Mouse (Mus musculus) neural tube, embryonic 12.5 days (tissue): ENCODE results near the gene Tead2. TPM values are rescaled to one million over a fixed set of nuclear protein-coding genes. Genes with fewer than 3 reads are reported as not detected.
A peak's percentile ranks its signal among the peaks of the same experiment; 100 is the strongest.

ENCODE experiments used
- ATAC-seq: fragments of 200-750 bp; cut with Nextera tagmentation; 2 replicates; pipeline ENCODE4 v1.8.0; 2017; ENCODE audit warnings: low read depth, mild to moderate bottlenecking, moderate TSS enrichment, moderate library complexity; ENCODE audit not compliant: low FRiP score
- H3K27ac ChIP-seq: fragments of 300-500 bp; sonication (generic); 2 replicates; pipeline ENCODE4 v1.5.1; 2016
- H3K27me3 ChIP-seq: fragments of 300-500 bp; sonication (generic); replicated peaks from 2 replicates; pipeline ENCODE4 v1.6.1; 2016; ENCODE audit warnings: mild to moderate bottlenecking
- H3K36me3 ChIP-seq: fragments of 300-500 bp; sonication (generic); 2 replicates; pipeline ENCODE4 v1.6.1; 2016; ENCODE audit warnings: mild to moderate bottlenecking
- H3K4me1 ChIP-seq: fragments of 300-500 bp; sonication (generic); 2 replicates; pipeline ENCODE4 v1.6.1; 2016
- H3K4me2 ChIP-seq: fragments of 300-500 bp; sonication (generic); replicated peaks from 2 replicates; pipeline ENCODE4 v1.6.1; 2016; ENCODE audit warnings: mild to moderate bottlenecking
- H3K4me3 ChIP-seq: fragments of 300-500 bp; sonication (generic); 2 replicates; pipeline ENCODE4 v1.5.1; 2016
- H3K9ac ChIP-seq: fragments of 300-500 bp; sonication (generic); 2 replicates; pipeline ENCODE4 v1.6.1; 2016; ENCODE audit warnings: mild to moderate bottlenecking
- H3K9me3 ChIP-seq: fragments of 300-500 bp; sonication (generic); 2 replicates; pipeline ENCODE4 v1.6.1; 2016; ENCODE audit warnings: mild to moderate bottlenecking
- WGBS: fragments of 180-500 bp; shearing (Covaris S2); methylation state at CpG from one replicate; pipeline ENCODE4 v1.1.7; 2016; 5-methylcytosine and 5-hydroxymethylcytosine counted together
- polyA plus RNA-seq: library from polyadenylated mRNA; unstranded; fragments of >200 nt; fragmentation: Nextera tagmentation; extraction: Ambion mirVana; gene quantifications from 2 replicates; pipeline ENCODE4 v1.2.1, GENCODE M21; 2016

Gene Tead2
- polyA plus RNA-seq, 1 experiment from 2014 or later = 178 TPM

DNA sequence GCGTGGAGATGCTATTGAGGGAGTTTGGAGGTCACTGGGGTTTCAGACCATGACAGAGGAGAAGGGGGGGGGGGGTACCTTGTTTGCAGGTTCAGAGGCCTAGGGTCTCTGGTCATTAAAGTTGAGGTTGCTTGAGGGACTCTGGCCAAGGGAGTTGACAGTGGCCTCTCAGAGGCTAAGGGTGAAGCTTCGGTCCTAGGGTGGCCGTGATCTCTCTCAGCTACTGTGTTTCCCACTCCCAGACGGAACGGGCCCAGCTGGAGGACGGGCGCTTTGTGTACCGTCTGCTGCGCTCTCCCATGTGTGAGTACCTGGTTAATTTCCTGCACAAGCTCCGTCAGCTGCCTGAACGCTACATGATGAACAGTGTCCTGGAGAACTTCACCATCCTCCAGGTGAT is 16.4 kb downstream of the Tead2 start:
- no peak overlapping the region for H3K27ac ChIP-seq
- H3K4me2 ChIP-seq = no peak overlapping the region
- H3K4me1 ChIP-seq = peaks cover 17% of the 10 kb centered on the region
- ATAC-seq = no peak
- no peaks in the 10 kb centered on the region for H3K9me3 ChIP-seq
- 89% methylated on average over 11 of the region's 11 CpGs for WGBS
- no peak overlapping the region for H3K9ac ChIP-seq
- H3K27me3 ChIP-seq = peaks cover 14% of the 10 kb centered on the region; the same call in 1 of the 2 replicates
- no peak overlapping the region for H3K4me3 ChIP-seq
- peaks cover 50% of the 10 kb centered on the region for H3K36me3 ChIP-seq

DNA sequence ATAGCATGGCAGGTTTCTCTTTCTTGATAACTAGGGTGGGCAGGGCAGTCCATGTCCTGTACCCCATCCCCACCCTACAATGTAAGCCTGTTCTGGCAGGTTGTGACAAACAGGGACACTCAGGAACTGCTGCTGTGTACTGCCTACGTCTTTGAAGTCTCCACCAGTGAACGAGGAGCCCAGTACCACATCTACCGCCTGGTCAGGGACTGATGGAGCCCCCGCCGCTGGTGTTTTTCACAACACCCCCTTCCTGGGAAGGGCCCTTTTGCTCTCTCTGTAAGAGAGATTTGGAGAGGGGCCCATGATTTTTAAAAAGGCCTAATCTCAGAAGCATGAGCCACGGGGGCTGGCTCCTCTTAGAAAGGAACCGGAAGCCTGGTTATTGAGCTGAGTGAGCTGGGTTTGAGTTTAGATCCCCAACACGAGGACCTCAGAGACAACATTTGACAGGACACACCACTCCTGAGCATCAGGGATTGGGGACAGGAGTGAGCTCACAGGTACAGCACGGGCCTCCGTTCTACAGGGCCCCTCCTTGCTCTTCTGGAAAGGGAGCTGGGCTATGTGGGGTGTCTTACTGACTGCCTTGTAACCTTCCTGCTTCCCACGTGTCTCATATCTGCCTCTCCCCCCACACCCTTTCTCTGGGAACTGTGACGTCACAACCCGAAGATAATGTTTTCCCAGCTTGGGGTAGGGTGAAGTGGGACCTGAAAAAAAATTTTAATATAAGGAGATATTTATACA is 17.3 kb downstream of the Tead2 start:
- no peak for ATAC-seq
- peaks cover 18% of the 10 kb centered on the region; the same call in 1 of the 2 replicates for H3K27me3 ChIP-seq
- H3K36me3 ChIP-seq = peaks cover 43% of the 10 kb centered on the region
- no peak overlapping the region for H3K4me2 ChIP-seq
- no peak overlapping the region for H3K9ac ChIP-seq
- WGBS = 70% methylated on average over 13 of the region's 13 CpGs
- peaks cover 17% of the 10 kb centered on the region for H3K4me1 ChIP-seq
- H3K27ac ChIP-seq = no peak overlapping the region
- H3K9me3 ChIP-seq = no peaks in the 10 kb centered on the region
- no peak overlapping the region for H3K4me3 ChIP-seq

DNA sequence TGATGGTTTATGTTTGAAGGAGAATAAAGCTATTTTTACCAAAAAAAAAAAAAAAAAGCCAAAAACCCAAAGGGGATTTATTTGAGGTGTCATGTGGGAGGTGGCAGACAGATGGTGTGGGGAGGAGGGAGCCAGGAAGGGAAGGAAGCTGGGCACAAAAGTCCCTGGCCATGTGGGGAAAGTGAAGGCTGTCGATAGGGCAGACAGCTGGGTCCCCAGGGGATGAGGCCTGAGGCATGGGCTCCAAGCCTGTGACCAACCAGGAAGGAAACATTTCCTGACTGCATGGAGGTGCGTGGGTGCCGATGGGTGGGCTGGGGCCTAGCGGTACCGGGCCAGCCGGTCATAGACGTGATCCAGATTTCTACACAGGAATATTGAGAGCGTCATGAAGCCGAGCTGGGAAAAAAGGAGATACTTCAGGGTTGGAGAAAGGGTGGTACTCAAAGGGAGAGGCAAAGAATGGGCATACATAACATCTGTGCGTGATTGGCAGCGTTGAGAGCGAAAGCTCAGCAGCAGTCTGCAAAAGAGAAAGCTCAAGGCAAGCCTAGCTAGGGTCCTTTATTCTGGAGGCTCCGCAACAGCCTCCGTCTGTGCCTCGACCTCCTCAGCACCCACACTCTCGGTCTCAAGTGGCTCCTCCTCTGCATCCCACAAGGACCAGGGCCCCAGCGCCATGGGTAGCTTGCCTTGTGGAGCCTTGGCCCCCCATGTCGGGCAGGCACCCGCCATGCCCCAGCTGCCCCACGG is 18.2 kb downstream of the Tead2 start:
- peaks cover 35% of the 10 kb centered on the region for H3K36me3 ChIP-seq

DNA sequence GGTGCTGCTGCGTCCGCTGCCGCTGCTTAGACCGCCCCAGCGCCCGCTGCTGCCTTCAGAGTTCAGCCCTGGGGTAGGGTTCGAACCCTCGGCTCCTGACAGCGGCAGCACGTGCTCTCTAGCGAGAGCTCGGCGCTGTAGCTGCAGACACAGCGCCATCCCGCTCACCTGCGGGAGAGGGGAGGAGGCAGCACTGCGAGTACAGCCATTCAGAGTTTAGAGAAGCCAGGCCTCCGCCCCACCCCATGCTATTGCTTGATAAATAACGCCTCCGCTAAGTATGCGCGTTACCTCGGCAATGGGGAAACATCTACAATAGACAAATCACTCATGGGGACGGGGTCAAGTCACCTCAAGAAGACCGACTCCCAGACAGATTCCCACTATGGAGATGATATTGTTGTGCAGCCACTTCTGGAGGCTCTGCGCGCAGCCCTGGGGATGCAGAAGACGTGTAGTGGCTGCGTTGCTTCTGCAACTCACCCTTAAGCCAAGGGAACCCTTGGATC is 18.8 kb downstream of the Tead2 start:
- Histone ChIP-seq H3K27ac (no peak overlapping the region), H3K27me3 (peaks cover 32% of the 10 kb centered on the region), H3K9me3 (no peaks in the 10 kb centered on the region), H3K4me2 (peak overlapping the region; percentile 43), H3K36me3 (peaks cover 29% of the 10 kb centered on the region), H3K4me3 (no peak overlapping the region), H3K4me1 (peaks cover 17% of the 10 kb centered on the region), H3K9ac (no peak overlapping the region)
- WGBS = 8% methylated on average over 29 of the region's 29 CpGs
- peak; percentile 12; the same call in 1 of the 2 replicates for ATAC-seq

More for the DNA sequence above, 18.2 kb downstream of the Tead2 start:
- WGBS = 33% methylated on average over 20 of the region's 20 CpGs
- peaks cover 17% of the 10 kb centered on the region for H3K4me1 ChIP-seq
- no peak overlapping the region for H3K27ac ChIP-seq
- peak overlapping the region; percentile 43 for H3K4me2 ChIP-seq
- peak; percentile 4; the same call in 1 of the 2 replicates for ATAC-seq
- peaks cover 26% of the 10 kb centered on the region for H3K27me3 ChIP-seq
- H3K9ac ChIP-seq = no peak overlapping the region
- no peak overlapping the region for H3K4me3 ChIP-seq
- H3K9me3 ChIP-seq = no peaks in the 10 kb centered on the region

DNA sequence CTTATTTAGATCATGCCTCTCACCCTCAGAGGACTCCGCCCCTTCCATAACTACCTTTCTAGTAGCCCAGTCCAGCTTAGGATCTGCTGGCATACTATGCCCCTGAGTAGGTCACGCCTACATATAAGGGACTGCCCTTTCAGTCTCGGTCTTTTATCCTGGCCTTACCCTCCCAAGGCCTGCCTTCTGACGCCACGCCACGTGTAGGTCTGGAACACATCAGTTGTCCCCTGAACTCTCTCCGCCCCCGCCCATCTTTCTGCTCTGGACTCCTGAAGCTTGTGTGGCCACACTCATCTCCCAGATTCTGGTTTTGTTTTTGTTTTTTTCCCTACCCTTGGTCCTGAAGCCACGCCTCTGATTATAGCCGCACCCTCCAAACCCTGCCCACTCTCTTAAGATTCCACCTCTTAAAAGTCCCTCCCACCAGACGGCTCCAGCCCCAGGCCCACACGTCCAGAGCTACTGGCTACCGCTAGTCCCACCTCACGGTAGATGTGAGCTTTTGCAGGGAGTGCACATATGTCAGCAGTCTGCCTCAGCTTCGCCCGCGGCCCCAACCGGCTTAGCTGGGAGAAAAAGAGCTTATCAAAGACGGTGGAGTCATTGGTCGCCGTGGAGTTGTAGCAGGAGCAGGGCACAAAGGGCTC is 19.5 kb downstream of the Tead2 start:
- Histone ChIP-seq H3K4me2 (peak overlapping the region; percentile 43), H3K36me3 (peaks cover 23% of the 10 kb centered on the region), H3K27ac (no peak overlapping the region), H3K4me1 (peaks cover 17% of the 10 kb centered on the region), H3K9ac (no peak overlapping the region), H3K9me3 (no peaks in the 10 kb centered on the region), H3K4me3 (no peak overlapping the region), H3K27me3 (peaks cover 36% of the 10 kb centered on the region)
- ATAC-seq = peak; percentile 69
- 4% methylated on average over 21 of the region's 21 CpGs for WGBS

DNA sequence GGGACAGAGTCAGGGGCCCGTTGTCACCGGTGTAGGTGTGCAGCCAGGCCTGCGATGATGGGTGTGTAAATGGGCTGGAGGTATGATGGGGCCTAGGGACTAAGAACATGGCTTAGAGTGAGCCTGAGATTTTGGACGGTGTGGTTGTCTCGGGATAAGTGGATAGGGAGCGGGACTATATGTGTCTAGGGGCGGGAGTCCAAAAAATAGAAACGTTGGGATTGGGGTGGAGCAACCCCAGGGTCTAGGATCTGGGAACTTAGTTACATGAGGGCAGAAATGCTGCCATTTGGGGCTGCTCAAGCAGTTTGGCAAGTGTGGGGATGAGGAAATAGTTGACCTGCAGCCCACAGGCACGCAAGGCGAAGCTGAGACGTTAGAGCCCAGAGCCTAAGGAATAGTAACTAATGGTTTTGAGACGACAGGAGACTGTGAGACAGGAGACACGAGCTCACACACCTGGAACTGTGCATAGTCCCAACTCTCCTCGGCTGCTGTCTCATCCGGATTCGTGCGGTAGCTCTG is 20.2 kb downstream of the Tead2 start:
- Histone ChIP-seq H3K4me2 (peak overlapping the region; percentile 43), H3K9ac (no peak overlapping the region), H3K4me3 (no peak overlapping the region), H3K9me3 (no peaks in the 10 kb centered on the region), H3K27me3 (peaks cover 40% of the 10 kb centered on the region), H3K36me3 (peaks cover 23% of the 10 kb centered on the region), H3K27ac (no peak overlapping the region), H3K4me1 (peaks cover 20% of the 10 kb centered on the region)
- WGBS = 35% methylated on average over 17 of the region's 17 CpGs
- peak; percentile 10; the same call in 1 of the 2 replicates for ATAC-seq

DNA sequence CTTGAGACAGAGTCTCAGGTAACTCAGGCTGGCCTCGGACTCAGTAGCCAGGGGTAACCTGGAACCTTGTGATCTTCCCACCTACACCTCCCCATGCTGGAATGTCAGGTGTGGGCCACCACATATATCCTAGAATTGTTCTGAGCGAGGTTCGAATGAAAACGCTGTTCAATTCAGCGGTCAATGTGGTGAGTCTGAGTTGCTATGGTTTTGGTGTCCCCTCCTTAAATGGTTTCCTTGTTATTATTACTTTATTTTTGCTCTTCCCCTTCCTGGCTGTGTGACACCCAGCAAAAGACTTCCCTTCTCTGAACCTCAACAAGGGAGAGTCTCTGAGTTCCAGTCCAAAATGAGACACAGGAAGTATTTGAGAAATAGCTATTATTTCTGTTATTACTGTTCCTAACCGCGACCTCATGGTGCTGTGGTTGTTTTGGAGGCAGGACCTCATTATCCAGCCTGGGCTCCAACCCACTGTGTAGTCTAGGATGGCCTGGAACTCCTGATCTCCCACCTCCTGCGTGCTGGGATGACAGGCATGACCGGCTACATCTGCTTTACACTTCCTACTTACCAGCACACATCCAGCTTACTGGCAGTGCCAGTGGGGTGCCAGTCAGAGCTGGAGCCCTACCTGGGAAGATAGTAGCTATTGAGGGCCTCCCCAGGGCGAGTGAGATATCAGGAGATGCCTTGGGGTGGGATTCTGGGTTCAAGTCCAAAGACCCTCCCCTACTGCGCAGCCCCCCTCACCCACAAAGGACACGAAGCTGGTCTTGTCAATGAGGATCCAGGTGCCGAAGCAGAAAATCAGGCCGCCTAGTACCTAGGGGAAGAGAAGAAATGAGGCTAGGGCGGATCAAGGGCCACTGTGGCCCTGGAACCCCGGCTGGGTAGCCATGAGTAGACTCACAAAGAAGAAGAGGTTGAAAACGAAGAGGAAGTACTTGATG is 22.5 kb downstream of the Tead2 start:
- H3K4me2 ChIP-seq = no peak overlapping the region
- H3K4me1 ChIP-seq = peaks cover 22% of the 10 kb centered on the region
- H3K36me3 ChIP-seq = peaks cover under 1% of the 10 kb centered on the region; the same call in 1 of the 2 replicates
- WGBS = 76% methylated on average over 17 of the region's 17 CpGs
- H3K27me3 ChIP-seq = peaks cover 45% of the 10 kb centered on the region
- H3K9me3 ChIP-seq = no peaks in the 10 kb centered on the region
- no peak overlapping the region for H3K4me3 ChIP-seq
- no peak overlapping the region for H3K27ac ChIP-seq
- H3K9ac ChIP-seq = no peak overlapping the region
- ATAC-seq = no peak

DNA sequence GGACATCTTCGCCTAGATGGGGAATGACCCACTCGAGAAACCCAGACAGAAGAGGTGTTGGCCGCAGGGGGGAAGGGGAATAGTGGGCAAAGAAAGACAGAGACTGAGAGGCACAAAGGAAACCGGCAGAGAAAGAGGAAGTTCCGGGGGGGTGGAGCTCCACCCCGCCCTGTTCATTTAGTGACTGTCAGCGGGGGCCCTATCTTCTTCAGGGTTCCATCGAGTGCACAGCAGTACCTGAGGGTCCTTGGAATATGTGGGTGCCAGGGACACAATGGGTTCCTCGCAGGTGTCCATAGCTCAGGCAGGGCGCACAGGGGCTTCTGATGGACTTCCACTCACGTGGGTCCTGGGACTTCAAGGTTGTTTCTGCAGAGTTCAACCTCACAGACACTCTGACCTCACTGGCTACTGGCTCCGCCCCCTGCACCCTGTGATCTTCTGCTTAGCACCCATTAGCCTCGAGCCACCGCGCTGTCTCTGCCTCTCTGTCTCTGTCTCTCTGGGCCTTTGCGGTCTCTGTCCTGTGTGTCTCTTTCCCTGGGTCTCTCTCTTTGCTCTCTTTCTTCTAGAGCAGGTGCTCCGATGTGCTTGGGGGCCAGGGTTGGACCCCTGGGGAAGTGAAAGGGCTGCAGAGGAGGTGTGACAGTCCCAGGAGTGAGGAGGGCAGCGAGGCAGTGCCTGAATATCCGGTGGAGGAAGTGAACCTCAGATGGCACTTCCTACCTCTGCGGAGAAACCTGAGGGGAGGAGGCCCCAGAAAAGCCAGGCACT is 23.4 kb downstream of the Tead2 start, which contains the start of gene Cd37:
Gene Cd37, minus strand, starts transcription at position 393 of the 774 bp plus-strand sequence.
- H3K4me2 ChIP-seq = no peak within 1 kb of the TSS
- H3K27me3 ChIP-seq = peaks cover 45% of the 10 kb centered on the region
- H3K27ac ChIP-seq = no peak within 1 kb of the TSS
- H3K9ac ChIP-seq = no peak within 1 kb of the TSS
- H3K36me3 ChIP-seq = no peaks in the 10 kb centered on the region
- ATAC-seq = no peak
- H3K4me3 ChIP-seq = no peak within 1 kb of the TSS
- peaks cover 17% of the 10 kb centered on the region for H3K4me1 ChIP-seq
- WGBS = 36% methylated on average over 20 of the region's 20 CpGs
- H3K9me3 ChIP-seq = no peaks in the 10 kb centered on the region

DNA sequence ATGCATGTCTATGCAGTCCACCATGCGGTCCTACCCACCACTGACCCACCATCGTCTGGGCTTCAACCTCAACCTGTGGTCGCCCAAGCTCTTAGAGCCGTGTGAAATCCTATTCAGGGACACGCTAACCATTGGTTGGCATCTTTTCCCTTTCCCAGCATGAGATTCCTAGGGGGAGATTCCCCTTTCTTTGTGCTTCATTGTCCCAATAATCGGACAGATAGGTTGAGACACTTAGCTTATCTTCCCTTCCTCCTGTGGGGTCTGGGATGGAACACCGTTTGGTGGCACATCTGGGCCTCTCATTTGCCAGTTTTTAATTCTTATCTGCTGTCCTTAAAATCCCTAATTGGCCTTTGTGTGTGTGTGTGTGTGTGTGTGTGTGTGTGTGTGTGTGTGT is 24.6 kb downstream of the Tead2 start:
- no peak for ATAC-seq
- Histone ChIP-seq H3K4me3 (no peak overlapping the region), H3K27me3 (peaks cover 45% of the 10 kb centered on the region), H3K9ac (no peak overlapping the region), H3K27ac (no peak overlapping the region), H3K9me3 (no peaks in the 10 kb centered on the region), H3K4me1 (peaks cover 8% of the 10 kb centered on the region), H3K4me2 (peak overlapping the region; percentile 62; the same call in 1 of the 2 replicates), H3K36me3 (no peaks in the 10 kb centered on the region)
- 82% methylated on average over 7 of the region's 7 CpGs for WGBS

DNA sequence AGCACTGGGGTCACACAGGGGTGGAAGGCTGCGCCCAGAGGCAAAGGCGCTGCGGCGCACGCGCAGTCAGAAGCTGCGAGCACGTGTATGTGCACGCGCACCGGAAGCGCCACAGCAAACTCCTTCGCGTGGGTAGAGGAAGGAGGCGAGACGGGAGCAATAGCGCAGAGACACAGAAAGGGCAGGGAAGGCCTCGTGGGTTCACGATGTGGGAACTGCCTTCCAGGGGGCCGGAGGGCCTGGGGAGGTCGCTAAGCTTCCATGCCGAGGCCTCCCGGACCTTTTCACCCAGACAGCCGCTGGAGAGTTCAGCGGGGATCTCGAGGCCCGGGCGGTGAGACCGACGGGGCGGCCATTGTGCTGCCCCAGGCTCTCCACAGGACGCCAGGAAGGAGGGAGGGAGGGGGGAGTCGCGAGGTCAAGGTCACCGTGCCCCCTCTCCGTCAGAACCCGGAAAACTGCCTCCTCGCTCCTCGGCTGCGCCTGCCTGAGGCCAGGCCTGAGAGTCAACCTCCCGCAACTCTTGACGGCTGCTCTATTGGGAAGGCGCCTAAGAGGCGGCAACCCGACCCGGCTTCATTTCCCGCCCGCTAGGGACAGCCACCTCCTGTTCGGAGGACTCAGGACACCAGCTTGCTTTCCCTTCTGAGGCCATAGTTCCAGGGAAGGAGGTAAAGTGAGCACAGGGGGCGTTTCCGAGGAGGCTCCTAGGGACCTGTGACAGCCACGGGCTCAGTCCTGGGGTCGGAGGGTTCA is 25.3 kb downstream of the Tead2 start, which contains the start of gene Slc6a16:
Gene Slc6a16, plus strand, starts transcription at position 453 of the 756 bp plus-strand sequence.
- no peak for ATAC-seq
- H3K27me3 ChIP-seq = peaks cover 41% of the 10 kb centered on the region
- 8% methylated on average over 51 of the region's 53 CpGs for WGBS
- peak within 1 kb of the TSS; percentile 44 for H3K9ac ChIP-seq
- peak within 1 kb of the TSS; percentile 31 for H3K4me3 ChIP-seq
- no peaks in the 10 kb centered on the region for H3K9me3 ChIP-seq
- peak within 1 kb of the TSS; percentile 62 for H3K4me2 ChIP-seq
- H3K36me3 ChIP-seq = no peaks in the 10 kb centered on the region
- H3K27ac ChIP-seq = no peak within 1 kb of the TSS
- peaks cover 8% of the 10 kb centered on the region for H3K4me1 ChIP-seq
